Mouse (Mus musculus) bone marrow macrophage, adult 2 months (primary cell): ENCODE measurements at regions not wholly inside any gene's neighbourhood (a gene's known extent, or its start where the extent isn't known, plus 50 kb on each side); places are given as distances from the start of the nearest gene placed in this dataset.

ENCODE experiments used
- CTCF ChIP-seq: IDR thresholded peaks from 2 replicates; pipeline ENCODE4 v1.5.1; 2012; ENCODE audit warnings: low read depth, mild to moderate bottlenecking, low read length, moderate library complexity
- POLR2A ChIP-seq: IDR thresholded peaks from 2 replicates; pipeline ENCODE4 v1.6.1; 2012; ENCODE audit warnings: mild to moderate bottlenecking, low read depth, low read length, borderline replicate concordance

DNA sequence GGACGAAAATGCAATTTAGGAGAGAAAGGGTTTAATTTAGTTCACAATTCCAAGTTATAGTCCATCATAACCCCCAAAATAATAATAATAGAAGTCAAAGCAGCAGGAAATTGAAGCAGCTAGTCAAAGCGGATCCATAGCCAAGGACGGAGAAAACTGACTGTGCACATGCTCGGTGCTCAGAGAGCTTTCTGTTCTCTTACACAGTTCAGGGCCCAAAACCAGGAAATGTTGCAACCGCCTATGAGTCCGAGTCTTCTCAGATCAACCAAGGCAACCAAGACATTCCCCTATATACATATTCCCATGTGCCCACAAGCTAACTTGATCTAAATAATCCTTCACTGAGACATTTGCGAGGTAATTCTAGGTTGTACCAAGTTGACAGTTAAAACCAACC lies 55.7 kb upstream of the Vcam1 start:
- TF ChIP-seq CTCF (no peak), POLR2A (no peak)
